Mouse (Mus musculus): Measurements from ENCODE around the gene Lsp1.

Gene Lsp1

DNA sequence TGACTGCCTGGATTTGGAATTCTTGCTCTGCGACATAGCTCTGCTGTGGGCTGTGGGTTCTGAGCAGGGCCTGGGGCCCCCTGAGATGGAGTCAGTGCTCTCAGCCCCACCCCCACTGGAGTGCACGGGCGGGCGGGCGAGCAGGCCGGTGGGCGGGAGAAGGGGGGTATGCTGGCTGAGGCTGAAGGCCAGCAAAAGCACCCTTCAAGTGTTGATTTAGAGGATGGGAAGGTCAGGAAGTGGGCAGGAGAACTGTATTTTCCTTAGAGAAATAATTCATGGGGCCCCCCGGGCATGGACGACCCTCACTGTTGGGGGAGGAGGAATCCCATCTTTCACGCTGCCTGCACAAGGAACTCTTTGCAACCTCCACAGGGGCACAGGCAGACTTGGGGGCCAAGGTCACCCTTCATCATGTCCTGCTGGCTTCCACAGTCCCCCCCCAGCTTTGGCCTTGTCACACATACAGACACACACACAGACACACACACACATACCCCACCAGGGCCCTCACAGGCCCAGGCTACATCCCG is 82.2 kb downstream of the Lsp1 start:
- DNase-seq, result no peak
